Mouse (Mus musculus) spleen, adult 2 months (tissue): ENCODE results near the gene Timm44. TPM values are rescaled to one million over a fixed set of nuclear protein-coding genes. Genes with fewer than 3 reads are reported as not detected.

Experiments used
- DNase-seq, 2 experiments: peaks; one replicate each; pipeline versions ENCODE4 v3.0.0 to v3.0.0-alpha.2; 2012 to 2021; ENCODE audit warnings: low spot score in 2 of 2, low read depth in 1 of 2
- H3K27ac ChIP-seq: fragments of 200-500 bp; 2 replicates; pipeline ENCODE4 v1.5.1; 2012; ENCODE audit warnings: low read length, inconsistent platforms; ENCODE audit not compliant: insufficient read depth
- H3K27me3 ChIP-seq: fragments of 200-500 bp; 2 replicates; pipeline ENCODE4 v1.6.1; 2012; ENCODE audit warnings: mild to moderate bottlenecking, moderate library complexity, low read length, inconsistent platforms; ENCODE audit not compliant: control insufficient read depth, insufficient read depth
- H3K36me3 ChIP-seq: fragments of 200-500 bp; 2 replicates; pipeline ENCODE4 v1.6.1; 2012; ENCODE audit warnings: mild to moderate bottlenecking, low read length, inconsistent platforms; ENCODE audit not compliant: control insufficient read depth, insufficient read depth
- H3K4me1 ChIP-seq: fragments of 200-500 bp; 2 replicates; pipeline ENCODE4 v1.6.1; 2011; ENCODE audit warnings: inconsistent platforms; ENCODE audit not compliant: control insufficient read depth, insufficient read depth, insufficient read length
- H3K4me3 ChIP-seq: fragments of 200-500 bp; 2 replicates; pipeline ENCODE4 v1.5.1; 2011; ENCODE audit warnings: mild to moderate bottlenecking, inconsistent platforms; ENCODE audit not compliant: insufficient read depth, insufficient read length; ENCODE audit errors: extremely low read depth
- CTCF ChIP-seq: fragments of 200-500 bp; IDR thresholded peaks from 2 replicates; pipeline ENCODE4 v1.5.1; 2011; ENCODE audit warnings: mild to moderate bottlenecking, inconsistent platforms; ENCODE audit not compliant: insufficient read depth, insufficient read length, insufficient replicate concordance; ENCODE audit errors: extremely low read depth
- POLR2A ChIP-seq: fragments of 200-500 bp; IDR thresholded peaks from 2 replicates; pipeline ENCODE4 v1.6.1; 2011; ENCODE audit warnings: low read depth, low read length, inconsistent platforms
- WGBS: fragments of 180-500 bp; shearing (Covaris S2); methylation state at CpG from one replicate; pipeline ENCODE4 v1.1.7; 2018; 5-methylcytosine and 5-hydroxymethylcytosine counted together
- polyA plus RNA-seq: library from polyadenylated mRNA; depleted of rRNA; stranded (reverse); fragments of >200 nt; gene quantifications from 2 replicates; pipeline ENCODE4 v1.2.3, GENCODE M21; 2012

Timm44 gene
- polyA plus RNA-seq, 1 experiment: 42.1 TPM

- DNase-seq: no peak
- H3K27me3 ChIP-seq: no peaks in the 10 kb centered on the region
- peaks cover 11% of the 10 kb centered on the region for H3K4me1 ChIP-seq
- H3K4me3 ChIP-seq: no peak overlapping the region
- 72% methylated on average over 11 of the region's 11 CpGs for WGBS
- H3K36me3 ChIP-seq: no peaks in the 10 kb centered on the region; the same call in 1 of the 2 replicates
- no peak for TF ChIP-seq CTCF
- TF ChIP-seq POLR2A: no peak
- no peak overlapping the region for H3K27ac ChIP-seq
Measured at GRCm38 (mm10) chr8:4319573-4319872, 43.8 kb upstream of the Timm44 start.

- WGBS: 35% methylated on average over 2 of the region's 2 CpGs
- Histone ChIP-seq H3K4me1 (peaks cover 10% of the 10 kb centered on the region), H3K4me3 (no peak overlapping the region), H3K36me3 (no peaks in the 10 kb centered on the region; the same call in 1 of the 2 replicates), H3K27ac (no peak overlapping the region), H3K27me3 (no peaks in the 10 kb centered on the region)
- DNase-seq: no peak
- TF ChIP-seq CTCF (no peak), POLR2A (no peak)
Measured at GRCm38 (mm10) chr8:4318796-4319572, 43.3 kb upstream of the Timm44 start.

- H3K27me3 ChIP-seq: no peaks in the 10 kb centered on the region
- H3K36me3 ChIP-seq: no peaks in the 10 kb centered on the region; the same call in 1 of the 2 replicates
- H3K4me1 ChIP-seq: peaks cover 4% of the 10 kb centered on the region; the same call in 1 of the 2 replicates
- no peak for DNase-seq
- H3K27ac ChIP-seq: no peak overlapping the region
- H3K4me3 ChIP-seq: no peak overlapping the region
- 96% methylated on average over 5 of the region's 5 CpGs for WGBS
- TF ChIP-seq POLR2A (no peak), CTCF (no peak)
Measured at GRCm38 (mm10) chr8:4318124-4318523, 42.4 kb upstream of the Timm44 start.

GRCm38 (mm10) chr8:4314852-4315251 is 39.1 kb upstream of the Timm44 start:
- Histone ChIP-seq H3K27ac (no peak overlapping the region), H3K4me1 (peaks cover 4% of the 10 kb centered on the region; the same call in 1 of the 2 replicates), H3K36me3 (peaks cover 12% of the 10 kb centered on the region), H3K4me3 (no peak overlapping the region), H3K27me3 (no peaks in the 10 kb centered on the region)
- no peak for TF ChIP-seq CTCF
- no peak for TF ChIP-seq POLR2A
- 87% methylated on average over 3 of the region's 3 CpGs for WGBS
- DNase-seq: no peak

- H3K27ac ChIP-seq: peak overlapping the region; percentile 25; the same call in 1 of the 2 replicates
- WGBS: 50% methylated on average over 3 of the region's 3 CpGs
- DNase-seq: peak in 1 of 2 experiments; percentile 30
Measured at GRCm38 (mm10) chr8:4313254-4314124, 37.8 kb upstream of the Timm44 start.

GRCm38 (mm10) chr8:4312104-4312503 is 36.4 kb upstream of the Timm44 start:
- DNase-seq: no peak
- Histone ChIP-seq H3K27me3 (no peaks in the 10 kb centered on the region), H3K4me3 (no peak overlapping the region), H3K4me1 (no peaks in the 10 kb centered on the region), H3K27ac (no peak overlapping the region), H3K36me3 (peaks cover 28% of the 10 kb centered on the region)
- TF ChIP-seq CTCF (no peak), POLR2A (no peak)

More at GRCm38 (mm10) chr8:4313254-4314124, 37.8 kb upstream of the Timm44 start:
- TF ChIP-seq CTCF: no peak
- TF ChIP-seq POLR2A: no peak
- H3K36me3 ChIP-seq: peaks cover 21% of the 10 kb centered on the region
- H3K27me3 ChIP-seq: no peaks in the 10 kb centered on the region
- H3K4me3 ChIP-seq: no peak overlapping the region
- no peaks in the 10 kb centered on the region for H3K4me1 ChIP-seq
